Mouse (Mus musculus): ENCODE measurements around the gene Gabbr2. TPM values are rescaled to one million over a fixed set of nuclear protein-coding genes. Genes with fewer than 3 reads are reported as not detected.

The Gabbr2 gene
- polyA plus RNA-seq, 1 experiment from 2014 or later, result 5.5 TPM

DNA sequence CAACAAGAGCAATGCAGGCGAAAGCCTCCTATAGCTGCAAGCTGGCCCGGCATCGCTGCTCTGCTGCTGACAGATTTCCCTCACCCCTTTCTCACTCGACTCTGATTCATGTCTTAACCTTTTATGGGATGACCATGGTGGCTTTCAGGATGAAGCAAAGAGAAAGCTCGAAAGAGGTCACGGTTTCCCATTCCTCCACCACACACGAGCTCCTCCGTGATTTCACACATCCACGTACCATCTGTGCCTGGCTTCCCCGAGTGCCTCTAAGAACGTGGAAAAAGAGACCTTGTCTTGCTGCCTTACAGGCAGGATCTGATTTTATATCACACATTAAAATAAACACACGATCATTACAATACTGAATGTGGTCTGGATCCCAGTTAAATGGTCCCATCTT lies 220.6 kb downstream of the Gabbr2 start:
- Histone ChIP-seq H3K9ac (replicated peaks; ENCODE audit: low read depth, low read length) (no peak overlapping the region), H3K4me1 (replicated peaks; ENCODE audit: control insufficient read depth, insufficient read depth, low read length) (0 out of 2 replicates have a peak, but pooled peaks cover 2% of the 10 kb centered on the region), H3K27me3 (replicated peaks; ENCODE audit: control insufficient read depth, insufficient read depth, low read length) (no peaks in the 10 kb centered on the region), H3K4me3 (replicated peaks; ENCODE audit: low read length) (no peak overlapping the region), H3K4me2 (ENCODE audit: low read length) (no peak overlapping the region), H3K36me3 (ENCODE audit: control insufficient read depth, insufficient read depth) (no peaks in the 10 kb centered on the region), H3K9me3 (ENCODE audit: control insufficient read depth, low read length) (no peaks in the 10 kb centered on the region), H3K27ac (ENCODE audit: low read length) (no peak overlapping the region)
- ATAC-seq, result no peak
- WGBS, result 76% methylated on average over 12 of the region's 12 CpGs

DNA sequence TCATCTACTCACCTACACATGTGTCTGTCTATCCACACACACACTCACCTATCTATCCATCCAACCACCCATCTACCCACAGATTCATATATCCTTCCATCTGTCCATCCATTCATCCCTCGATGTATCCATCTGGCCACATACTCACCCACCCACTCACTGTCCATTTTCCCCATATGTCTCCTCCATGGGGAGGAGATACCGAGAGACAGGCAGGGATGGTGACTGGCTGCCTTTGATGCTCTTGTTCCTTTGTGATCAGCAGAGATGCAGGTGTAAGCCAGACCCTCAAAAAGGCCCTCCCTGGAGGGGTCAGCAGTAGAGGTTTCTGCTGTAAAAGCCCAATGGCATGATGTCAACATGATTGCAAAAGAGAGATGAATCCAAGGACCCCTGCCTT lies 221.0 kb downstream of the Gabbr2 start:
- Histone ChIP-seq H3K27ac (ENCODE audit: low read length) (no peak overlapping the region), H3K4me3 (replicated peaks; ENCODE audit: low read length) (no peak overlapping the region), H3K9ac (replicated peaks; ENCODE audit: low read depth, low read length) (no peak overlapping the region), H3K4me2 (ENCODE audit: low read length) (no peak overlapping the region), H3K27me3 (replicated peaks; ENCODE audit: control insufficient read depth, insufficient read depth, low read length) (no peaks in the 10 kb centered on the region), H3K9me3 (ENCODE audit: control insufficient read depth, low read length) (no peaks in the 10 kb centered on the region), H3K4me1 (replicated peaks; ENCODE audit: control insufficient read depth, insufficient read depth, low read length) (0 out of 2 replicates have a peak, but pooled peaks cover 2% of the 10 kb centered on the region), H3K36me3 (ENCODE audit: control insufficient read depth, insufficient read depth) (no peaks in the 10 kb centered on the region)
- no peak for ATAC-seq
- 75% methylated on average over 2 of the region's 2 CpGs for WGBS

- Histone ChIP-seq H3K9ac (replicated peaks; ENCODE audit: low read depth, low read length) (no peak overlapping the region), H3K4me1 (replicated peaks; ENCODE audit: control insufficient read depth, insufficient read depth, low read length) (0 out of 2 replicates have a peak, but pooled peaks cover 2% of the 10 kb centered on the region), H3K27me3 (replicated peaks; ENCODE audit: control insufficient read depth, insufficient read depth, low read length) (no peaks in the 10 kb centered on the region), H3K9me3 (ENCODE audit: control insufficient read depth, low read length) (no peaks in the 10 kb centered on the region), H3K4me2 (ENCODE audit: low read length) (no peak overlapping the region), H3K27ac (ENCODE audit: low read length) (no peak overlapping the region), H3K4me3 (replicated peaks; ENCODE audit: low read length) (no peak overlapping the region), H3K36me3 (ENCODE audit: control insufficient read depth, insufficient read depth) (no peaks in the 10 kb centered on the region)
- ATAC-seq, result no peak
- whole genome bisulfite sequencing, result 74% methylated on average over 8 of the region's 8 CpGs
These were observed 221.6 kb downstream of the Gabbr2 start for GRCm38 (mm10) chr4:46770090-46770489.

DNA sequence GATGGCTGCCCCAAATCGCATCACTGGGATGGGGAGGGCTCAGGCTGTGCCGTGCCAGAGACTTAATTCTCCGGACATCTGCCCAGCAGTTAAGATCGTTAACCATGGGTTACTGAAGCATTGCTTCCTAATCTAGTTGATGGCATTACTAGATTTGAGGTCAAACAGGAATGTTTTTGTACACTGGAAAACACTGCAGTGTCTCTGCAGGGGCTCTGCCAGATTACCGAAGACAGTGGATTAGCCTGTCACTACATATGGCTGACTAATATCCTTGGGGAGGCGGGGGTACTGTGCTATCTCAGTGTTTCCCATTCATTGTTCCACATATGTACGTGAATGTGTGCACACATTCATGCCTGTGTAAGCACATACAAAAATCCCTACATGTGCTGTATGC lies 225.3 kb downstream of the Gabbr2 start:
- Histone ChIP-seq H3K4me2 (ENCODE audit: low read length) (no peak overlapping the region), H3K27me3 (replicated peaks; ENCODE audit: control insufficient read depth, insufficient read depth, low read length) (no peaks in the 10 kb centered on the region), H3K4me3 (replicated peaks; ENCODE audit: low read length) (no peak overlapping the region), H3K9ac (replicated peaks; ENCODE audit: low read depth, low read length) (no peak overlapping the region), H3K4me1 (replicated peaks; ENCODE audit: control insufficient read depth, insufficient read depth, low read length) (0 out of 2 replicates have a peak, but pooled peaks cover under 1% of the 10 kb centered on the region), H3K9me3 (ENCODE audit: control insufficient read depth, low read length) (no peaks in the 10 kb centered on the region), H3K27ac (ENCODE audit: low read length) (no peak overlapping the region), H3K36me3 (ENCODE audit: control insufficient read depth, insufficient read depth) (no peaks in the 10 kb centered on the region)
- ATAC-seq, result no peak
- 42% methylated on average over 7 of the region's 7 CpGs for WGBS

GRCm38 (mm10) chr4:46759838-46760237 lies 231.8 kb downstream of the Gabbr2 start:
- no peak for ATAC-seq
- no peak overlapping the region for H3K4me2 ChIP-seq (ENCODE audit: low read length)
- no peaks in the 10 kb centered on the region for H3K4me1 ChIP-seq (replicated peaks; ENCODE audit: control insufficient read depth, insufficient read depth, low read length)
- H3K9me3 ChIP-seq (ENCODE audit: control insufficient read depth, low read length), result no peaks in the 10 kb centered on the region
- H3K4me3 ChIP-seq (replicated peaks; ENCODE audit: low read length), result no peak overlapping the region
- H3K36me3 ChIP-seq (ENCODE audit: control insufficient read depth, insufficient read depth), result no peaks in the 10 kb centered on the region
- WGBS, result 64% methylated on average over 1 of the region's 1 CpGs
- no peaks in the 10 kb centered on the region for H3K27me3 ChIP-seq (replicated peaks; ENCODE audit: control insufficient read depth, insufficient read depth, low read length)
- H3K27ac ChIP-seq (ENCODE audit: low read length), result no peak overlapping the region
- H3K9ac ChIP-seq (replicated peaks; ENCODE audit: low read depth, low read length), result no peak overlapping the region

GRCm38 (mm10) chr4:46758340-46759041 lies 233.2 kb downstream of the Gabbr2 start:
- ATAC-seq, result no peak
- H3K9ac ChIP-seq (replicated peaks; ENCODE audit: low read depth, low read length), result no peak overlapping the region

DNA sequence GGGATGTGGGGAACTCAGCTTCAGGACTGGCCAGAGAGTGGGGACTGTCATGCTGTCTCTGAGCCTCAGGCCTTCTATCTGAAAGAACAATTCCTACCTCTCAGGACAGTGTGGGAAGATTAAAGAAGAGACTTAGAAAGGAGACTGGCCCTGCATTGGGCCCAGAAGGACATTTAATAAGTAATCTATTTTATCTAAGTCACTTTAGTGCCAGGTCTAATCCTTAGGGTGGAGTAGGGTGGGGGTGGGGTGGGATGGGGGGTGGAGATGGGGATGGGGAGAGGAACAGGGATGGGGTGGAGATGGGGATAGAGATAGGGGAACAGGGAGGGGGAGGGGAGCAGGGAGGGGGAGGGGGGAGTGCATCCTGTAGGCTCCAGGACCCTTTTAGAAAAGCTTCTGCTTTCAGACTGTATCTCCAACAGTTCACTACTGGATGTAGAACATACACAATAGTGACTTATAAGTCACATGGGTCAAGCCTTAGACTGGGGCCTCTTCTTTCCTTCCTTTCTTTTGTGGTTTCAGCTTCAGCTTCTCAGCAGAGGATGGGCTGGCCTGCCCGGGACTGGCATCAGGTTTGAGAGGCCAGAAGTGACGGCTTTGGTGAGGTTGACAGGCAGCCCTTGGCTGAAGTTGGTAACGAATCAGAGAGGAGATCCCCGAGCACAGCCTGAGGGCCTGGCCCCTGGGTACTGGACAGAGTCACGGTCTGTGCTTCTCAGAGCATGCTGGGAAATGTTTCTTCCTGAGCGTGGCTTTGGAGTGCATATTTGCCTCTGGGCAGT lies 237.1 kb downstream of the Gabbr2 start:
- Histone ChIP-seq H3K36me3 (ENCODE audit: control insufficient read depth, insufficient read depth) (no peaks in the 10 kb centered on the region), H3K4me1 (replicated peaks; ENCODE audit: control insufficient read depth, insufficient read depth, low read length) (no peaks in the 10 kb centered on the region), H3K9me3 (ENCODE audit: control insufficient read depth, low read length) (no peaks in the 10 kb centered on the region), H3K27ac (ENCODE audit: low read length) (no peak overlapping the region), H3K4me2 (ENCODE audit: low read length) (no peak overlapping the region), H3K4me3 (replicated peaks; ENCODE audit: low read length) (no peak overlapping the region), H3K9ac (replicated peaks; ENCODE audit: low read depth, low read length) (no peak overlapping the region), H3K27me3 (replicated peaks; ENCODE audit: control insufficient read depth, insufficient read depth, low read length) (no peaks in the 10 kb centered on the region)
- no peak for ATAC-seq
- 37% methylated on average over 6 of the region's 6 CpGs for WGBS

More at GRCm38 (mm10) chr4:46758340-46759041, 233.2 kb downstream of the Gabbr2 start:
- H3K27me3 ChIP-seq (replicated peaks; ENCODE audit: control insufficient read depth, insufficient read depth, low read length), result no peaks in the 10 kb centered on the region
- no peaks in the 10 kb centered on the region for H3K4me1 ChIP-seq (replicated peaks; ENCODE audit: control insufficient read depth, insufficient read depth, low read length)
- H3K27ac ChIP-seq (ENCODE audit: low read length), result no peak overlapping the region
- H3K36me3 ChIP-seq (ENCODE audit: control insufficient read depth, insufficient read depth), result no peaks in the 10 kb centered on the region
- no peak overlapping the region for H3K4me2 ChIP-seq (ENCODE audit: low read length)
- no peaks in the 10 kb centered on the region for H3K9me3 ChIP-seq (ENCODE audit: control insufficient read depth, low read length)
- H3K4me3 ChIP-seq (replicated peaks; ENCODE audit: low read length), result no peak overlapping the region
- WGBS, result 69% methylated on average over 7 of the region's 7 CpGs

DNA sequence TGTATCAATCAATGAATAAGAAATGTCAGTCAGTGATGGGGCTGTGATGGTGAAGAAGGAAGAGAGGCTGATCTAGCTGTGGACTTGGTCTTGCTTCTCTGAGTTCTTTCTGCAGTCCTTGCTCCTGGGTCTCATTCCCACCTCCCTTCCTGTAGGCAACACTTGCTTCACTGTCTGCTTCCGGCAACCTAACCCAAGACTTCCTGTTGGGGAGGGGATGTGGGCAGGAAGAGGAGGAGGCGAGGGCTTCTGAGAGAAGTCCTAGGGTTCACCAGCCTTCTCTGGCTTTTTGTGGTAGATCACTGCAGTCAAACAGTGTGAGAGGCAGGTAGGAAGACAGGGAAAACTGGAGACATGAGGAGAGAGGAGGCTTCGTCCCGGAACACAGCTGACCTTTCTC lies 239.4 kb downstream of the Gabbr2 start:
- Histone ChIP-seq H3K27me3 (replicated peaks; ENCODE audit: control insufficient read depth, insufficient read depth, low read length) (no peaks in the 10 kb centered on the region), H3K27ac (ENCODE audit: low read length) (no peak overlapping the region), H3K36me3 (ENCODE audit: control insufficient read depth, insufficient read depth) (no peaks in the 10 kb centered on the region), H3K4me1 (replicated peaks; ENCODE audit: control insufficient read depth, insufficient read depth, low read length) (peaks cover 4% of the 10 kb centered on the region), H3K4me3 (replicated peaks; ENCODE audit: low read length) (no peak overlapping the region), H3K9ac (replicated peaks; ENCODE audit: low read depth, low read length) (no peak overlapping the region), H3K9me3 (ENCODE audit: control insufficient read depth, low read length) (no peaks in the 10 kb centered on the region), H3K4me2 (ENCODE audit: low read length) (no peak overlapping the region)
- 79% methylated on average over 4 of the region's 4 CpGs for WGBS
- ATAC-seq, result no peak

DNA sequence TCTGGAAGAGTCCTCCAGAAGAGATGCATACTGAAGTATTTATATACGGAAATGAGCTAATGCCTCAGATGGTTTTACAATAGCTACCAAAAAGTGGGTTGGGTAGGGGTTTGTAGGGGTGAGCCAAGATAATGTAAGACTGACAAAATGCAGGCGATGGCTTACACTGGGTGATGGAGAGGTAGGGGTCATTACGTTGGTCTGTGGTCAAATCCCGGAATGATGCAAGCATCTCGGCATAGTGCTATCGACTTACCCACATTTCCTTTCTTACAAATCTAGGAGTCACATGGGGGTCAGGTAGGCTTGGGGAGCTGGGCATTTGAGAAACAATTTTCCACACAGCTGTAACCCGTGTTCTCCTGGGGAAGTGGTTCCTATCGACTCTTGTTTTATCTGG lies 242.7 kb downstream of the Gabbr2 start:
- Histone ChIP-seq H3K4me1 (replicated peaks; ENCODE audit: control insufficient read depth, insufficient read depth, low read length) (peaks cover 10% of the 10 kb centered on the region), H3K4me3 (replicated peaks; ENCODE audit: low read length) (no peak overlapping the region), H3K4me2 (ENCODE audit: low read length) (no peak overlapping the region), H3K9me3 (ENCODE audit: control insufficient read depth, low read length) (no peaks in the 10 kb centered on the region), H3K36me3 (ENCODE audit: control insufficient read depth, insufficient read depth) (no peaks in the 10 kb centered on the region), H3K27ac (ENCODE audit: low read length) (no peak overlapping the region), H3K27me3 (replicated peaks; ENCODE audit: control insufficient read depth, insufficient read depth, low read length) (no peaks in the 10 kb centered on the region), H3K9ac (replicated peaks; ENCODE audit: low read depth, low read length) (no peak overlapping the region)
- WGBS, result 90% methylated on average over 8 of the region's 8 CpGs
- ATAC-seq, result no peak

All from forebrain, embryonic 16.5 days (tissue).